Mouse (Mus musculus) stomach, postnatal 0 days (tissue): ENCODE data around the gene Atp5k. TPM values are rescaled to one million over a fixed set of nuclear protein-coding genes. Genes with fewer than 3 reads are reported as not detected.

ENCODE experiments used
- ATAC-seq: fragments of 200-750 bp; cut with Nextera tagmentation; 2 replicates; pipeline ENCODE4 v1.8.0; 2017; ENCODE audit not compliant: low FRiP score, low TSS enrichment
- DNase-seq: peaks from one replicate; pipeline ENCODE4 v3.0.0-alpha.2; 2016; ENCODE audit warnings: low spot score
- H3K27ac ChIP-seq: fragments of 300-500 bp; sonication (generic); replicated peaks from 2 replicates; pipeline ENCODE4 v1.5.1; 2014; ENCODE audit warnings: mild to moderate bottlenecking, control low read depth
- H3K27me3 ChIP-seq: fragments of 300-500 bp; sonication (generic); 2 replicates; pipeline ENCODE4 v1.6.1; 2014; ENCODE audit warnings: low read length; ENCODE audit not compliant: control insufficient read depth, insufficient read depth
- H3K36me3 ChIP-seq: fragments of 300-500 bp; sonication (generic); 2 replicates; pipeline ENCODE4 v1.6.1; 2014; ENCODE audit warnings: low read length, mixed read lengths; ENCODE audit not compliant: control insufficient read depth, insufficient read depth
- H3K4me1 ChIP-seq: fragments of 300-500 bp; sonication (generic); replicated peaks from 2 replicates; pipeline ENCODE4 v1.6.1; 2014; ENCODE audit warnings: antibody characterized with exemption; ENCODE audit not compliant: control insufficient read depth, insufficient read depth
- H3K4me2 ChIP-seq: fragments of 300-500 bp; sonication (generic); replicated peaks from 2 replicates; pipeline ENCODE4 v1.6.1; 2014; ENCODE audit warnings: low read depth, mild to moderate bottlenecking, control low read depth, moderate library complexity
- H3K4me3 ChIP-seq: fragments of 300-500 bp; sonication (generic); 2 replicates; pipeline ENCODE4 v1.5.1; 2014; ENCODE audit warnings: low read depth, low read length, control low read depth
- H3K9ac ChIP-seq: fragments of 300-500 bp; sonication (generic); 2 replicates; pipeline ENCODE4 v1.6.1; 2014; ENCODE audit warnings: mild to moderate bottlenecking, low read length, control low read depth, mixed read lengths
- H3K9me3 ChIP-seq: fragments of 300-500 bp; sonication (generic); 2 replicates; pipeline ENCODE4 v1.6.1; 2016; ENCODE audit warnings: low read length; ENCODE audit not compliant: control insufficient read depth
- CTCF ChIP-seq: IDR thresholded peaks from 2 replicates; pipeline ENCODE4 v1.5.1; 2016; ENCODE audit warnings: antibody characterized with exemption, low read depth, mild to moderate bottlenecking, moderate library complexity
- EP300 ChIP-seq: optimal IDR thresholded peaks from 2 replicates; pipeline ENCODE3; 2016; ENCODE audit warnings: antibody characterized with exemption
- WGBS: fragments of 180-500 bp; shearing (Covaris S2); extraction: QIAGEN DNeasy Blood & Tissue Kit; methylation state at CpG from one replicate; pipeline ENCODE4 v1.1.7; 2014; 5-methylcytosine and 5-hydroxymethylcytosine counted together
- polyA plus RNA-seq: library from polyadenylated mRNA; unstranded; fragments of >200 nt; fragmentation: Nextera tagmentation; extraction: Ambion mirVana; gene quantifications from 2 replicates; pipeline ENCODE4 v1.2.1, GENCODE M21; 2015

The Atp5k gene
- polyA plus RNA-seq, 1 experiment from 2014 or later: 641 TPM

DNA sequence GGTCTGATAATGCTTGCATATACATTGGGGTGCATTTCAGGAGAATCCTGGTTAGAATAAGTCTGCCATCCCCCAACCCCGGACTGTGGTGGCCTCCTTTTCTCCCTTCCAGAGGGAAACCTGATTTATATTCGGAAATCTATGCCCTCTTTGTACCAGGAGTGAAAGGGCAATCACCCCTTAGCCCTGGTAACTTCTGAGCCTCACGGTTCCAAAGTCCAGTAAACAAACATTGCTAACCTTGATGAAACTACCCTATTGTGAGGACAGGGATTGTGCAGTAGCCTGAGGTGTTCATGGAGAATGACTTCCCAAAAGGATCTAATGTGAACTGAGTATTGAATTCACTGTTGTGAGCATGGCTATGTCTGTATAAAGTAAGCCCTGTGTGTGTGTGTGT is 19.8 kb upstream of the Atp5k start:
- Histone ChIP-seq H3K4me2 (no peak overlapping the region), H3K4me3 (no peak overlapping the region), H3K27me3 (no peaks in the 10 kb centered on the region), H3K36me3 (no peaks in the 10 kb centered on the region), H3K27ac (no peak overlapping the region), H3K4me1 (no peaks in the 10 kb centered on the region; the same call in 1 of the 2 replicates), H3K9ac (no peak overlapping the region), H3K9me3 (no peaks in the 10 kb centered on the region)
- DNase-seq (no peak), ATAC-seq (no peak)
- TF ChIP-seq CTCF (no peak), EP300 (no peak)
- 46% methylated on average over 3 of the region's 3 CpGs for WGBS

DNA sequence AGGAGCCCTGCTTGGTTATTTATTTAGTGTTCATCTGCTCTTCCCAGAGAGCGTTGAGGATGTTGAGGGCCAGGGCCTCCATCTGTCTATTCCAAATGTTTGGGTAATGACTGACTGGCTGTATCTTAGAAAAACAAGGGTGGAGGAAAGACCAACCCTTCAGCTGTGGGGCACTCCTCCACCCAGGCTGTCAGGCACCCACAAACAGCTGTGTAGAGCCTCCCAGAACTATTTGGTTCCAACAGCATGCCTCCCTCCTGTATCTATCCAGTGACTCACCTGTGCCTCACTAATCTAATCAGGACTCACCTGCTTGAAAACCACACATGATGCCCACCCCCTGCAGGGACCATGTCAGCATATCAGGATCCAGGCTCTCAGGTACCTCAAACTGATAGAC is 18.2 kb upstream of the Atp5k start:
- H3K36me3 ChIP-seq: no peaks in the 10 kb centered on the region
- TF ChIP-seq CTCF (no peak), EP300 (no peak)
- H3K4me1 ChIP-seq: no peaks in the 10 kb centered on the region; the same call in 1 of the 2 replicates
- DNase-seq: no peak
- WGBS: 82% methylated on average over 1 of the region's 1 CpGs
- H3K27ac ChIP-seq: no peak overlapping the region
- H3K27me3 ChIP-seq: no peaks in the 10 kb centered on the region
- no peak for ATAC-seq
- no peak overlapping the region for H3K4me2 ChIP-seq
- H3K9ac ChIP-seq: no peak overlapping the region
- H3K4me3 ChIP-seq: no peak overlapping the region
- H3K9me3 ChIP-seq: no peaks in the 10 kb centered on the region

DNA sequence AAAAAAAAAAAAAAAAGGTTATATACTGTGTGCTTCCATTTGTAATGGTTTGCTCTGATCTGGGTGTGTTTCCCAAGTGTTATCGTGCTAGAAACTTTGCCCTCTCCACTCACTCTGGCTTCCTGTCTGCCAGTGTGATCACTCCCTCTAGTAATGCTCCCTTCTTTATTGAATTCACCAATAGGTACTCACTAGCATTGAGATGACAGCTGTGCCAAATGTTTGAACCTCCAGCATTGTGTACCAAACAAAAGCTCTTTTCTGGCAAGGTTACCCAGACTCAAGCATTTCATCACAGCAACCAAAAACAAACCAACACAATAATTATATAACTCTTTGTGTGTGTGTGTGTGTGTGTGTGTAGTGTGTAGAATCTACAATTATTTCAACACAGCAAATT is 17.4 kb upstream of the Atp5k start:
- DNase-seq (no peak), ATAC-seq (no peak)
- no peak overlapping the region for H3K4me2 ChIP-seq
- H3K9me3 ChIP-seq: no peaks in the 10 kb centered on the region
- H3K36me3 ChIP-seq: no peaks in the 10 kb centered on the region
- TF ChIP-seq CTCF (no peak), EP300 (no peak)
- WGBS: 86% methylated on average over 1 of the region's 1 CpGs
- H3K4me3 ChIP-seq: no peak overlapping the region
- H3K9ac ChIP-seq: no peak overlapping the region
- no peak overlapping the region for H3K27ac ChIP-seq
- no peaks in the 10 kb centered on the region for H3K27me3 ChIP-seq
- H3K4me1 ChIP-seq: no peaks in the 10 kb centered on the region; the same call in 1 of the 2 replicates

DNA sequence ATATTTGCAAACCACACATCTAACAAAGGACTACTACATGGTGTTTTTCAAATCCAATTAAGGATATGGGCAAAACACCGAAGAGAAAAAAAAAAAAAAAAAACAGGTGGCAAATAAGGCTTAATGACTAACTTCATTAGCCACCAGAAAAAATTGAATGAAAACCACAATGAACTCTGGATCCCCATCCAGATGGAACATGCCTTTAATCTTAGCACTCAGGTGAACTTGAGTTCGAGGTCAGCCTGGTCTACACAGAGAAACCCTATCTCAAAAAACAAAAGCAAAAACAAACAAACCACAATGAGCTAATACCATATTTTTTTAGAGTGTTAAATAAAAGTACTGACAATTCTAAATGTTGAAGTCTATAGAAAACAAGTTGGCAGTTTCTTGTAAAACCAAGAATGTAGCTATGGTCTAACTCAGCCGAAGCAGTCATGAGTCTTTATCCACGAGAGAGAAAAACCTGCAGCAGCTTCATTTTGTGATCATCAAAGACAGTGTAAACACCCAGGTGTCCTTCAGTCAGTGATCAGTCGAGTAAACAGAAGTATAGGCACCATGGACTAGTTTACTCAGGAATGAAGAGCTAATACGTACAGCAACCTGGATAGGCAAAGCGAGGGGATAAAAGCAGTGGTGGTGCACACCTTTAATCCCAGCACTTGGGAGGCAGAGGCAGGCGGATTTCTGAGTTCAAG is 16.7 kb upstream of the Atp5k start:
- ATAC-seq (no peak), DNase-seq (no peak)
- H3K27me3 ChIP-seq: no peaks in the 10 kb centered on the region
- TF ChIP-seq EP300 (no peak), CTCF (no peak)
- WGBS: 71% methylated on average over 8 of the region's 8 CpGs
- H3K36me3 ChIP-seq: no peaks in the 10 kb centered on the region
- no peak overlapping the region for H3K9ac ChIP-seq
- H3K4me3 ChIP-seq: no peak overlapping the region
- H3K4me1 ChIP-seq: no peaks in the 10 kb centered on the region; the same call in 1 of the 2 replicates
- no peak overlapping the region for H3K27ac ChIP-seq
- H3K9me3 ChIP-seq: no peaks in the 10 kb centered on the region
- no peak overlapping the region for H3K4me2 ChIP-seq

DNA sequence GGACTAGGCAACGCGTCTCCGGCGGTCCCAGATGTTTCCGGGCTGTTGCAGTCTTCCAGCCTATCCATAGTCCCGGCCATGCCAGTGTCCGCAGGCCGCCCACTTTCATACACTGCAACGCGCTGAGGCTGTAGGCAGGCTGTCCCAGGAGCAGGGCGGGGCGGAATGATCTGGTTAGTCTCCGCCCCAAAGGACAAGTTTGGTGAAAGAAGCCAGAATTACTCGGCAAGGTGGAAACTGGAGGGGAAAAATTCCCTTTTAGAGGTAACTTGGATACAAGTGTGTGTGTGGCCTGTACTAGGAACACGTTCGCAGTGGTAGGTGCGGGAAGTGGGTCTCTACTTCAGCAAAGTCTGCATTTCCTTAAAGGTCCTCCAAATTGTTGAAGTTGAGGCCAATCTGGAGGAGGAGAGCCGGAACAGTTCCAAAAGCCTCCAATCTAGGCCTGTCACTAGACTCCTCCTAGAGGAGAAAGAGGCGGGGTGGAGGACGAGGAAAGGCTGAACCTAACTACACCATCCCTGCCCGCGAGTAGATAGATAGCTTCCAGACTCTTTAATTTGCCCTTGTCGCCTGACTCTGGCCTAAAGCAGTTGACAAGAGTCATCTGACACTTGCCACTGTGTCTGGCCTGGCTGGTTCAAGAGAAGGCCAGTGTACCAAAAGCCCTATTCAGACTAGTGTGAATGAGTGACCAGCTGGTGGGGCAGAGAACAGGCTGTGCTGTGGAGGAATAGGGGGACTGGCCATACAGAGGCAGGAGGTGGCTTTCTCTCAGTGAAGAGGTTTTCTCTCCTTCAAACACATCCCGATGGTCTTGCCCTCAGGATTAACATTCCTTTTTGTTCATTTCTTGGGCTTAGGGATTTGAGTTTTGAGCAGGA is 14.8 kb upstream of the Atp5k start, which contains the start of gene Mfsd7a:
TSS of gene Mfsd7a (minus strand) at position 107 of the 884 bp plus-strand sequence.
- H3K9me3 ChIP-seq: no peaks in the 10 kb centered on the region
- ATAC-seq (peak; percentile 94), DNase-seq (peak; percentile 81)
- H3K9ac ChIP-seq: peak within 1 kb of the TSS; percentile 59
- peak within 1 kb of the TSS; percentile 39 for H3K4me3 ChIP-seq
- H3K4me2 ChIP-seq: peak within 1 kb of the TSS; percentile 66
- no peaks in the 10 kb centered on the region; the same call in 1 of the 2 replicates for H3K4me1 ChIP-seq
- 10% methylated on average over 24 of the region's 24 CpGs for WGBS
- no peaks in the 10 kb centered on the region for H3K36me3 ChIP-seq
- H3K27me3 ChIP-seq: no peaks in the 10 kb centered on the region
- peak within 1 kb of the TSS; percentile 67 for H3K27ac ChIP-seq
- TF ChIP-seq CTCF (peak; percentile 26), EP300 (no peak)
